In the genomic region with DNA sequence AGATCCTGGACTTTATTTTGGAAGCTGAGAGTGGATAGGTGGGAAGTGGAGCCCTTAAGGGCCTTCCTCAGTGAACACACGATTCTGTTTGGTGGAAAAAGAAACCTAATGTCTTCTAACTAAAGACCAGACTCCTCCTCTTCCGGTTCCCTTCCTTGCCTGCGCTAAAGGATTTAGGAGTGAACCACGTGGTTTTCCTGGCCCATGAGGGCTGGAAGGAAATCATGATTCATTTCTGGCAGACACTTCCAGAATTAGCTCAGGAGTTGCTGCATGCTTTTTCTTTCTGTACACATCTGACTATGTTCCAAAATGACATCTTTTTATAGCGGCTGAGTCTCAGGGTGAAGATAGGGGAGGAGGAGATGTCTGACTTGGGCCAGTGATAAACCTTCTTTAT, we compare ENCODE assay signal across 11 mouse cellular contexts.
DNase-seq lines count a peak whose midpoint lies in the region; ATAC-seq lines count a peak whose summit lies in the region.
"Had no signal": no experiment of that assay in that cellular context is flagged by ENCODE, and none has a peak within 500 bp of the region (broad histone marks: within the 10 kb centered on the region; RNA-seq: fewer than 3 reads in every experiment).

No protein-coding gene starts in this region.

- no peaks in the 10 kb centered on the region for H3K4me1 ChIP-seq in kidney, embryonic 16.5 days (ENCODE audit: insufficient read depth, low read length)
- peaks cover 4% of the 10 kb centered on the region; the same call in 1 of the 2 replicates for H3K4me1 ChIP-seq in midbrain, embryonic 14.5 days (ENCODE audit: control insufficient read depth, insufficient read depth, low read length)
- H3K4me1 ChIP-seq: megakaryocyte, embryonic 14.5 days had no signal

- H3K9ac ChIP-seq in kidney, embryonic 16.5 days (replicated peaks; ENCODE audit: low read length) = no peak overlapping the region
- H3K9ac ChIP-seq in midbrain, embryonic 14.5 days (replicated peaks; ENCODE audit: low read length) = no peak overlapping the region
- H3K9ac ChIP-seq: liver, embryonic 14.5 days had no signal

- no peaks in the 10 kb centered on the region for H3K27me3 ChIP-seq in kidney, embryonic 16.5 days (ENCODE audit: insufficient read depth, low read length)
- no peaks in the 10 kb centered on the region for H3K27me3 ChIP-seq in midbrain, embryonic 14.5 days (ENCODE audit: control insufficient read depth, insufficient read depth, low read length)
- H3K27me3 ChIP-seq: megakaryocyte, embryonic 14.5 days had no signal

- WGBS in kidney, embryonic 16.5 days = 58% methylated on average over 5 of the region's 5 CpGs
- WGBS in midbrain, embryonic 14.5 days = 82% methylated on average over 5 of the region's 5 CpGs

- DNase-seq in adrenal gland, postnatal 10 days = peak; percentile 5
- DNase-seq in adrenal gland, postnatal 4 days (ENCODE audit: low spot score in 2 of 2) = no peak
- peak; percentile 19 for DNase-seq in kidney, adult 18-20 months
- peak; percentile 58 for DNase-seq in 3134 (ENCODE audit: extremely low read depth, insufficient read length, low spot score)
- DNase-seq in kidney, postnatal 10 days = peak; percentile 37
- DNase-seq in midbrain, embryonic 14.5 days = no peak
- no peak for DNase-seq in gastrocnemius, adult 18-20 months (ENCODE audit: low spot score)
- DNase-seq: cerebellum, postnatal 14 days had no signal

- no peak overlapping the region for H3K27ac ChIP-seq in kidney, embryonic 16.5 days (ENCODE audit: low read length)
- H3K27ac ChIP-seq in midbrain, embryonic 14.5 days (replicated peaks; ENCODE audit: low read depth, low read length) = no peak overlapping the region
- H3K27ac ChIP-seq: liver, embryonic 14.5 days had no signal

- H3K4me2 ChIP-seq in kidney, embryonic 16.5 days (replicated peaks; ENCODE audit: low read depth, low read length) = no peak overlapping the region
- no peak overlapping the region for H3K4me2 ChIP-seq in midbrain, embryonic 14.5 days (ENCODE audit: low read length)

- H3K4me3 ChIP-seq in kidney, embryonic 16.5 days (ENCODE audit: low read length) = no peak overlapping the region
- no peak overlapping the region for H3K4me3 ChIP-seq in midbrain, embryonic 14.5 days (replicated peaks; ENCODE audit: low read depth, low read length)
- H3K4me3 ChIP-seq: megakaryocyte, embryonic 14.5 days had no signal

- no peaks in the 10 kb centered on the region for H3K36me3 ChIP-seq in kidney, embryonic 16.5 days (ENCODE audit: insufficient read depth, low read length)
- H3K36me3 ChIP-seq in midbrain, embryonic 14.5 days (ENCODE audit: control insufficient read depth, insufficient read depth, low read length) = no peaks in the 10 kb centered on the region

- no peaks in the 10 kb centered on the region for H3K9me3 ChIP-seq in kidney, embryonic 16.5 days (ENCODE audit: low read length)
- H3K9me3 ChIP-seq in midbrain, embryonic 14.5 days (ENCODE audit: control insufficient read depth, low read length) = no peaks in the 10 kb centered on the region

- ATAC-seq in kidney, embryonic 16.5 days (ENCODE audit: low FRiP score, low TSS enrichment) = no peak
- no peak for ATAC-seq in midbrain, embryonic 14.5 days (ENCODE audit: low FRiP score, low TSS enrichment)

Comparison
In these comparisons a context has a peak if more than half of its experiments do, and no peak if none do; other contexts are left out.
1. DNase-seq: peak in adrenal gland, postnatal 10 days (single experiment), kidney, adult 18-20 months (single experiment), 3134 (single experiment) and kidney, postnatal 10 days (single experiment); none in adrenal gland, postnatal 4 days (0 of 2), midbrain, embryonic 14.5 days (single experiment) and gastrocnemius, adult 18-20 months (single experiment).